Mouse (Mus musculus) intestine, embryonic 15.5 days (tissue): ENCODE measurements around the gene Zmym3. TPM values are rescaled to one million over a fixed set of nuclear protein-coding genes. Genes with fewer than 3 reads are reported as not detected.

Experiments
- ATAC-seq: fragments of 200-750 bp; cut with Nextera tagmentation; 2 replicates; pipeline ENCODE4 v1.8.0; 2017; ENCODE audit warnings: moderate TSS enrichment, moderate library complexity
- H3K27ac ChIP-seq: fragments of 300-500 bp; sonication (generic); 2 replicates; pipeline ENCODE4 v1.5.1; 2015; ENCODE audit warnings: mild to moderate bottlenecking, inconsistent platforms
- H3K27me3 ChIP-seq: fragments of 300-500 bp; sonication (generic); replicated peaks from 2 replicates; pipeline ENCODE4 v1.6.1; 2015; ENCODE audit warnings: inconsistent platforms
- H3K36me3 ChIP-seq: fragments of 300-500 bp; sonication (generic); 2 replicates; pipeline ENCODE4 v1.6.1; 2015; ENCODE audit warnings: inconsistent platforms
- H3K4me1 ChIP-seq: fragments of 300-500 bp; sonication (generic); replicated peaks from 2 replicates; pipeline ENCODE4 v1.6.1; 2015; ENCODE audit warnings: inconsistent platforms
- H3K4me2 ChIP-seq: fragments of 300-500 bp; sonication (generic); replicated peaks from 2 replicates; pipeline ENCODE4 v1.6.1; 2015; ENCODE audit warnings: mild to moderate bottlenecking, inconsistent platforms
- H3K4me3 ChIP-seq: fragments of 300-500 bp; sonication (generic); replicated peaks from 2 replicates; pipeline ENCODE4 v1.5.1; 2015; ENCODE audit warnings: inconsistent platforms
- H3K9ac ChIP-seq: fragments of 300-500 bp; sonication (generic); 2 replicates; pipeline ENCODE4 v1.6.1; 2015; ENCODE audit warnings: inconsistent platforms
- H3K9me3 ChIP-seq: fragments of 300-500 bp; sonication (generic); 2 replicates; pipeline ENCODE4 v1.6.1; 2016; ENCODE audit warnings: inconsistent platforms
- WGBS: fragments of 180-500 bp; shearing (Covaris S2); methylation state at CpG from one replicate; pipeline ENCODE4 v1.1.7; 2015; 5-methylcytosine and 5-hydroxymethylcytosine counted together
- polyA plus RNA-seq: library from polyadenylated mRNA; unstranded; fragments of >200 nt; fragmentation: Nextera tagmentation; extraction: Ambion mirVana; gene quantifications from 2 replicates; pipeline ENCODE4 v1.2.1, GENCODE M21; 2015

Zmym3 gene
- 20.4 and 21.2 TPM in 2 replicates for polyA plus RNA-seq

GRCm38 (mm10) chrX:101420700-101421095, at the start of gene Zmym3:
Gene Zmym3, minus strand, starts transcription at chrX:101420849.
- H3K4me2 ChIP-seq = peak within 1 kb of the TSS; percentile 68
- H3K9me3 ChIP-seq = no peaks in the 10 kb centered on the region
- H3K4me3 ChIP-seq = peak within 1 kb of the TSS; percentile 54
- no peaks in the 10 kb centered on the region for H3K27me3 ChIP-seq
- 20% methylated on average over 4 of the region's 4 CpGs for WGBS
- 0 out of 2 replicates have a peak within 1 kb of the TSS, but pooled peaks have one; percentile 22 for H3K27ac ChIP-seq
- H3K4me1 ChIP-seq = peaks cover 5% of the 10 kb centered on the region; the same call in 1 of the 2 replicates
- H3K9ac ChIP-seq = peak within 1 kb of the TSS; percentile 42
- no peak for ATAC-seq
- no peaks in the 10 kb centered on the region for H3K36me3 ChIP-seq

- no peaks in the 10 kb centered on the region for H3K9me3 ChIP-seq
- H3K27me3 ChIP-seq = no peaks in the 10 kb centered on the region
- H3K4me2 ChIP-seq = no peak overlapping the region
- H3K27ac ChIP-seq = no peak overlapping the region
- H3K36me3 ChIP-seq = no peaks in the 10 kb centered on the region
- no peak overlapping the region for H3K4me3 ChIP-seq
- H3K4me1 ChIP-seq = no peaks in the 10 kb centered on the region
- no peak for ATAC-seq
- H3K9ac ChIP-seq = no peak overlapping the region
- WGBS = 82% methylated on average over 3 of the region's 3 CpGs
Observed at GRCm38 (mm10) chrX:101451591-101451990, 30.9 kb upstream of the Zmym3 start.

- no peak overlapping the region for H3K4me3 ChIP-seq
- no peaks in the 10 kb centered on the region for H3K27me3 ChIP-seq
- no peaks in the 10 kb centered on the region for H3K4me1 ChIP-seq
- ATAC-seq = no peak
- no peak overlapping the region for H3K4me2 ChIP-seq
- H3K36me3 ChIP-seq = no peaks in the 10 kb centered on the region
- H3K27ac ChIP-seq = no peak overlapping the region
- H3K9ac ChIP-seq = no peak overlapping the region
- 45% methylated on average over 1 of the region's 1 CpGs for WGBS
- H3K9me3 ChIP-seq = no peaks in the 10 kb centered on the region
Observed at GRCm38 (mm10) chrX:101451147-101451546, 30.5 kb upstream of the Zmym3 start.

- ATAC-seq = no peak
- Histone ChIP-seq H3K9me3 (no peaks in the 10 kb centered on the region), H3K27me3 (no peaks in the 10 kb centered on the region), H3K4me1 (no peaks in the 10 kb centered on the region), H3K4me3 (no peak within 1 kb of the TSS), H3K27ac (no peak within 1 kb of the TSS), H3K9ac (no peak within 1 kb of the TSS), H3K36me3 (no peaks in the 10 kb centered on the region), H3K4me2 (no peak within 1 kb of the TSS)
- 65% methylated on average over 4 of the region's 4 CpGs for WGBS
Observed at GRCm38 (mm10) chrX:101448886-101449475, 28.3 kb upstream of the Zmym3 start, which contains the start of gene Itgb1bp2. Gene Itgb1bp2, plus strand, starts transcription at chrX:101449088.

GRCm38 (mm10) chrX:101429976-101430375, 9.3 kb upstream of the Zmym3 start:
- H3K27ac ChIP-seq = peak overlapping the region; percentile 91
- ATAC-seq = peak; percentile 61
- no peaks in the 10 kb centered on the region for H3K4me1 ChIP-seq
- H3K36me3 ChIP-seq = no peaks in the 10 kb centered on the region
- H3K9me3 ChIP-seq = no peaks in the 10 kb centered on the region
- peak overlapping the region; percentile 70 for H3K9ac ChIP-seq
- H3K4me3 ChIP-seq = peak overlapping the region; percentile 59
- H3K27me3 ChIP-seq = no peaks in the 10 kb centered on the region
- H3K4me2 ChIP-seq = peak overlapping the region; percentile 46
- 25% methylated on average over 14 of the region's 14 CpGs for WGBS

- no peaks in the 10 kb centered on the region for H3K9me3 ChIP-seq
- 26% methylated on average over 51 of the region's 51 CpGs for WGBS
- H3K4me3 ChIP-seq = peak within 1 kb of the TSS; percentile 59
- no peaks in the 10 kb centered on the region for H3K27me3 ChIP-seq
- no peaks in the 10 kb centered on the region for H3K36me3 ChIP-seq
- H3K4me1 ChIP-seq = no peaks in the 10 kb centered on the region
- peak; percentile 97 for ATAC-seq
- H3K27ac ChIP-seq = peak within 1 kb of the TSS; percentile 91
- peak within 1 kb of the TSS; percentile 46 for H3K4me2 ChIP-seq
- H3K9ac ChIP-seq = peak within 1 kb of the TSS; percentile 70
Observed at GRCm38 (mm10) chrX:101429142-101429949, 8.7 kb upstream of the Zmym3 start, which contains the start of gene Nono. Gene Nono, plus strand, starts transcription at chrX:101429318.

- peak overlapping the region; percentile 44 for H3K4me2 ChIP-seq
- H3K27me3 ChIP-seq = no peaks in the 10 kb centered on the region
- H3K27ac ChIP-seq = peak overlapping the region; percentile 86
- no peaks in the 10 kb centered on the region for H3K36me3 ChIP-seq
- H3K9ac ChIP-seq = no peak overlapping the region
- WGBS = 31% methylated on average over 7 of the region's 7 CpGs
- H3K4me3 ChIP-seq = peak overlapping the region; percentile 35
- ATAC-seq = no peak
- H3K9me3 ChIP-seq = no peaks in the 10 kb centered on the region
- no peaks in the 10 kb centered on the region for H3K4me1 ChIP-seq
Observed at GRCm38 (mm10) chrX:101428785-101429141, 8.1 kb upstream of the Zmym3 start.

GRCm38 (mm10) chrX:101427774-101428173, 7.1 kb upstream of the Zmym3 start:
- Histone ChIP-seq H3K36me3 (no peaks in the 10 kb centered on the region), H3K27ac (no peak overlapping the region), H3K9ac (no peak overlapping the region), H3K9me3 (no peaks in the 10 kb centered on the region), H3K4me3 (no peak overlapping the region), H3K4me2 (no peak overlapping the region), H3K27me3 (no peaks in the 10 kb centered on the region), H3K4me1 (no peaks in the 10 kb centered on the region)
- ATAC-seq = no peak
- WGBS = 17% methylated on average over 1 of the region's 1 CpGs

GRCm38 (mm10) chrX:101423462-101423861, 2.8 kb upstream of the Zmym3 start:
- 86% methylated on average over 2 of the region's 2 CpGs for WGBS
- Histone ChIP-seq H3K27me3 (no peaks in the 10 kb centered on the region), H3K36me3 (no peaks in the 10 kb centered on the region), H3K9me3 (no peaks in the 10 kb centered on the region), H3K4me2 (no peak overlapping the region), H3K4me3 (no peak overlapping the region), H3K4me1 (peaks cover 3% of the 10 kb centered on the region; the same call in 1 of the 2 replicates), H3K27ac (no peak overlapping the region), H3K9ac (no peak overlapping the region)
- ATAC-seq = no peak

- WGBS = 16% methylated on average over 46 of the region's 54 CpGs
- no peaks in the 10 kb centered on the region for H3K9me3 ChIP-seq
- H3K9ac ChIP-seq = peak overlapping the region; percentile 65
- H3K4me1 ChIP-seq = peaks cover 5% of the 10 kb centered on the region; the same call in 1 of the 2 replicates
- H3K4me2 ChIP-seq = peak overlapping the region; percentile 68
- H3K27ac ChIP-seq = 0 out of 2 replicates have a peak overlapping the region, but pooled peaks have one; percentile 44
- H3K27me3 ChIP-seq = no peaks in the 10 kb centered on the region
- ATAC-seq = peak; percentile 97
- H3K36me3 ChIP-seq = no peaks in the 10 kb centered on the region
- peak overlapping the region; percentile 54 for H3K4me3 ChIP-seq
Observed at GRCm38 (mm10) chrX:101419725-101420699, 637 bp downstream of the Zmym3 start.

GRCm38 (mm10) chrX:101418946-101419724, 1.5 kb downstream of the Zmym3 start:
- Histone ChIP-seq H3K27ac (0 out of 2 replicates have a peak overlapping the region, but pooled peaks have one; percentile 44), H3K27me3 (no peaks in the 10 kb centered on the region), H3K9ac (peak overlapping the region; percentile 65), H3K36me3 (no peaks in the 10 kb centered on the region), H3K9me3 (no peaks in the 10 kb centered on the region), H3K4me2 (peak overlapping the region; percentile 68), H3K4me1 (peaks cover 5% of the 10 kb centered on the region; the same call in 1 of the 2 replicates), H3K4me3 (peak overlapping the region; percentile 54)
- WGBS = 23% methylated on average over 31 of the region's 36 CpGs
- peak; percentile 24; the same call in 1 of the 2 replicates for ATAC-seq
